Mouse (Mus musculus): Measurements from ENCODE around the gene Tmc2.

GRCm38 (mm10) chr2:130297580-130297979 lies 102.6 kb downstream of the Tmc2 start:
- TF ChIP-seq EP300 (IDR thresholded peaks at IDR 0.05; ENCODE audit: low read depth) (no peak), CTCF (IDR thresholded peaks at IDR 0.05; ENCODE audit: low read depth) (no peak)

Data from liver, embryonic 14.5 days (tissue).